Mouse (Mus musculus): ENCODE data around the gene Olfr150.
"Not testable (repeated sequence)": the region's sequence is repeated elsewhere in the genome, so short reads cannot be mapped to it uniquely, and the experiment has no call there.

Olfr150 gene

GRCm38 (mm10) chr9:39730678-39731077 is at the start of gene Olfr150:
Gene Olfr150, plus strand, starts transcription at chr9:39730978.
- no peak for DNase-seq

DNA sequence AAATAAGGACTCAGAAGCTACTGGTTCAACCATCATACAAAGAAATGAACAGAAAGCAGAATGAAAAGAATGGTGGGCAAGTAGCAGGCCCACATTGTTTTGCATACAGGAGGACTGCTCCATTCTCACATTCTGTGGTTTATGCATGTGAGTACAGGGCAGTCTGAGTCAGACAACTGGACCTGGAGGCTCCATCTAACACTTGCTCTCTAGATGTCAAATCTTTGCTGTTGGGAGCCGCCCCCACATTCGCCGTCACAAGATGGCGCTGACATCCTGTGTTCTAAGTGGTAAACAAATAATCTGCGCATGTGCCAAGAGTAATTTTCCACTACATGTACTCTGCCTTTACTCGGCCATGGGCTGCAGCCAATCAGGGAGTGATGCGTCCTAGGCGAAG is 29.7 kb upstream of the Olfr150 start:
- not testable (repeated sequence) for DNase-seq

GRCm38 (mm10) chr9:39707017-39707416 is 23.8 kb upstream of the Olfr150 start, which contains the start of gene Olfr149:
Gene Olfr149, minus strand, starts transcription at chr9:39707117.
- no peak for DNase-seq

- DNase-seq = peak; percentile 56 to 68
Measured at GRCm38 (mm10) chr9:39708958-39709357, 21.8 kb upstream of the Olfr150 start.

DNA sequence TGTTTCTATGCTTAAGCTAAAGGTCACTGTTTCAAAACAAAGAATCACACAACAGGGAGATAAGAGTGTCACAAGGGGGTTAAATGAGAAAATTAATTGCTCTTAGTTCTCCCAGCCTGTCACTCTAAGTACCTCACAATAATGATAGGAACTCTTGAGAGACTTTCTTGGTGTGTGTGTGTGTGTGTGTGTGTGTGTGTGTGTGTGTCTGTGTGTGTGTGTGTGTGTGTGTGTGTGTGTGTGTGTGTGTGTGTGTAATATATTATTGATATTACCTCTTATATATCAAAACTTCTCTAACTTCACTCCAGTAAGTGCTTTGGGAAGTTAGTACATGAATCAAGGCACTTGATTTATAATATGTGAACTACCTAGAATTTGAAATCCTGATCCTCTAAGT is 19.7 kb upstream of the Olfr150 start, which contains the start of gene Olfr965:
TSS of gene Olfr965 (plus strand) at position 301 of the 400 bp plus-strand sequence.
- DNase-seq = no peak

DNA sequence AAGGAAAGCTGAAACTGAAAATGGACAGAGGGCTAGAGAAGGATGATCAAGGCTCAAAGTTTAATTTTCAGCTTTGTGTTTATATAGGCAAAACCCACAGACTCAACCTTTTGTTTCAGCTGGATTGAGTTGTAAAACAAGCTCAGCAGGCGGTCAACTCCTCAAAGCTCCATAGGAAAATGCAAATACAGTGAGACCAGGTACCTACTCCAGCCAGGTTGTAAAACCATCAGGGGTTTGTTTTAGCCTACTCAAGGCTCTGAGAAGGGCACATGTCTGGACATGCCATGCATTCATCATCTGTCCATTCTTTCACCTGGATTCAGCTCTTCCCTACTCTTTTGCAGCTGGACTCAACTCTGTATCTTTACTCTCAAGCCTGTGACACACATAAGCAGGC is 10.0 kb downstream of the Olfr150 start:
- DNase-seq = no peak

- no peak for DNase-seq
Measured at GRCm38 (mm10) chr9:39745949-39746348, 15.2 kb downstream of the Olfr150 start, which contains the start of gene Olfr967. Gene Olfr967, plus strand, starts transcription at chr9:39746249.

DNA sequence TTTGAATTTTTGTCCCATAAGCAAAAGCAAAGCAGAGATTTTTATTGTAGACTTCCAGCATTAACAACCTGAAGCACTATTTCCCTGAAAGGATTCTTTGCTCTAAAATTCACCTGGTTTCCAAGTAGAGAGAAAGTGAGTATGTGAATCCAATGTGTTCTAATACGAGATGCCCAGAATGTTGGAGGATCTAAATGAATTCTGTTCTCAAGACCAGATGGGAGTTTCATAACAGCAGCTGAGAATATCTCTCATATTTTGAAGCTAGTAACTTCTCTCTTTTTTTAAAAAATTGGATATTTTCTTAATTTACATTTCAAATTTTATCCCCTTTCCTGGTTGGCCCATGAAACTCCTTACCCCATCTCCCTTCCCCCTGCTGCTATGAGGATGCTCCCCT is 15.7 kb downstream of the Olfr150 start:
- DNase-seq = no peak

DNA sequence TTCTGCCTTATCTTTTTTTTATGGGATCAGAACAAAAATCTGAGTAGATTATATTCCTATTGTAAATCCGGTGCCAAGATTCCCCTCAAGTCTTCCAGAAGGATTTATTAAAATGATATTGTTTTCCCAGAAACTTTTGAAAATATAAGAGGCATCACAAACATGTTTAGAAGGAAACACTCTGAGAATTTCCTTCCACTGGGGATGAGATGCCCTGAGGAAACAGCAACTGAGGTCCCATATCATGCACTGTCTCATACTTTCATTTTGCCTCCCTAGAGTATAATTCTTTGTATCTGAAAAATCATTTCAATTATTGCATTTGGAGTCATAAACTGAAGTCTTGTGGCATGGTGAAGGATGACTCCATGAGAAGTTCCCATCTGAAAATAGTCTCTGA is 52.4 kb downstream of the Olfr150 start, which contains the start of gene Olfr968:
TSS of gene Olfr968 (minus strand) at position 101 of the 400 bp plus-strand sequence.
- no peak for DNase-seq

Measured in kidney, postnatal 4 days (tissue).